Mouse (Mus musculus) induced T-regulatory cell, adult 2 months (primary cell): ENCODE data around the gene Psd4.

ENCODE experiments used
- DNase-seq: peaks from one replicate; pipeline ENCODE4 v3.0.0-alpha.2; 2012; ENCODE audit warnings: low read depth

The Psd4 gene

DNA sequence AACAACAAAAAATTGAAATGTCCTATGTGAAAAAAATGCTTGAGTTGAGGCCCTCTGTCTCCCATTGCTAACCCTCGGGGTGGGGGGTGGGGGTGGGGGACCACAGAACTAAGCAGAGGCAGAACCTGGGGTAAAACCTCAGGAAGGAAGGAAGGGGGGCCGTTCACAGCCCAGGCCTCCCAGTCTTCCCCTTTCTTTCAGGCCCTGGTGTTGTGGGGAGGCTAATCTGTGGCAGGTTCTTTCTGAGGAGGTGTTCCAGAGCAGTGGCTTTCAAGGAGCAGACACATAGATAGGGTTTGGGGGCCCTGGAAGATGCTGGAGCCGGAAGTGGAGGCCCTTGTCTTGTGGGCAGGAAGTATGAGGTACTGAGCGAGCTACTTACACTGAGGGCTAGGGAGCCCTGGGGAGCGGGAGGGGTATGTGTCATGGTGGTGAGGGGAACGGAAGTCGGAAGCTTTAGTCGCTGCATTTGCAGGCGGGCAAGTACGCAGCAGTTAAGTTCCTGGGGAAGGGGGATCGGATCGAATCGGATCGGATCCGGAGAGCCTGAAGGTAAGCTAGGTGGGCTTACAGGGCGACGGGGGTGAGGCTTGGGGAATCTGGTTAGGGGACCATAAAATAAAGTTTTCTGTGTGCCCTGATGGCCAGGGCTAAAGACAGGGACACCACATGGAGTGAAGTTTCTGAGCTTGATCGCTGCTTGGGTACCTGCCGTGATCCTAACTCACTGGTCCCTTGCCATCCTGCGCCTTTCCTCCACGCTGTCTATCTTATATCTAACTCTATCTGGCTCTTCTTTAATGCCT is 19.0 kb downstream of the Psd4 start:
- peak; percentile 93 for DNase-seq

DNA sequence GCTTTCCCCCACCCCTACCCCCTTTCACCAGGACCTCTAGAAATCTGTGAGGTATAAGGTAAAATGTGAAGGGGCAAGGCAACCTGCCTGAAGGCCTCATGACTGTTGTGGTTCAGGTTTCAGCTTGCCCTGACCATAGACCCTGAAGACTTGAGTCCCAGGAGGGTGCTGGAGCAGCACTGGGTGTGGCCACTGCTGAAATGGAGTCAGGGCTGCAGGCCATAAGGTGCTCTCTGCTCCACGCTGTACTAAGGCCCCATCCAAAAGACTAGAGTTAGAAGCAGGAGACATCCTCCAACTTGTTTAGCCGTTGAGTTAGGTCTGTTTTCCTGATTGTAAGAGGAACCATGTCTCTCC is 19.6 kb downstream of the Psd4 start:
- DNase-seq: no peak

- DNase-seq: no peak
Observed at GRCm38 (mm10) chr2:24387361-24388283, 20.2 kb downstream of the Psd4 start.

DNA sequence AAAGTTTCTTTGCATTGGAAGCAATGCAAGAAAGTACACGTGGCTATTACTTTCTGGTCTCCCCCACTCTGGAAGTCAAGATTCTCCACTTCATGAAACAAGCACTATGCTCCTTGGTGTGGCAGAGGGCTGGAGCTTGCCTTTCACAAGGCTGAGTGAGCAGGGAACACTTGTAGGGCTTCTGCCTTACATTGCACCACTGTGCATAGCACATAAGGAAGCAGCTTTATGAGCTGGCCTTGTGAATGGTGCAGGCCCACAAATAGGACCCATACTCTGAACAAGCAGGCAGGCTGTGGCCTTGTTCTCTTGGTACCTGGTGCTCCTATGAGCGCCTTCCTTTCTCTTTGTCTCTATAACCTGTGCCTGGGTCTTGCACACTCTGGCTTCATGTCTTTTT is 25.9 kb downstream of the Psd4 start:
- DNase-seq: no peak

GRCm38 (mm10) chr2:24397115-24397514 is 29.7 kb downstream of the Psd4 start:
- DNase-seq: no peak

DNA sequence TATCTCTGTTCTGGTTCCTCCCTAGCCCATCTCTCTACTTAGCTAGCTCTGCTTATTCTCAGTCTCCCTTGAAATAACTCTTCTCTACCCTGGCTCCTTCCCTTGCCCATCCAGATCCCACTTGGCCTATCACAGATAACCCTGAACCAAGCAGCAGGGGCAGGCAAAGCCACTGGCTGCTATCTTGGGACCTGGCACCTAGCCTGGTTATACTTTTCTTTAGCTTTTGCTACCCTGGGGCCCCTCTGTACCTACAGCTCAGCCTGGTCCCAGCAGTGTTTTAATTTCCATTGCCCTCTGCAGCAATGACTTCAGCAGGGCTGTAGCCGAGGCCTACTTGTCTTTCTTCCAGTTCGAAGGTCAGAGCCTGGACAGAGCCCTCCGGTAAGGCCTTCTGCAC is 33.3 kb downstream of the Psd4 start:
- no peak for DNase-seq

DNA sequence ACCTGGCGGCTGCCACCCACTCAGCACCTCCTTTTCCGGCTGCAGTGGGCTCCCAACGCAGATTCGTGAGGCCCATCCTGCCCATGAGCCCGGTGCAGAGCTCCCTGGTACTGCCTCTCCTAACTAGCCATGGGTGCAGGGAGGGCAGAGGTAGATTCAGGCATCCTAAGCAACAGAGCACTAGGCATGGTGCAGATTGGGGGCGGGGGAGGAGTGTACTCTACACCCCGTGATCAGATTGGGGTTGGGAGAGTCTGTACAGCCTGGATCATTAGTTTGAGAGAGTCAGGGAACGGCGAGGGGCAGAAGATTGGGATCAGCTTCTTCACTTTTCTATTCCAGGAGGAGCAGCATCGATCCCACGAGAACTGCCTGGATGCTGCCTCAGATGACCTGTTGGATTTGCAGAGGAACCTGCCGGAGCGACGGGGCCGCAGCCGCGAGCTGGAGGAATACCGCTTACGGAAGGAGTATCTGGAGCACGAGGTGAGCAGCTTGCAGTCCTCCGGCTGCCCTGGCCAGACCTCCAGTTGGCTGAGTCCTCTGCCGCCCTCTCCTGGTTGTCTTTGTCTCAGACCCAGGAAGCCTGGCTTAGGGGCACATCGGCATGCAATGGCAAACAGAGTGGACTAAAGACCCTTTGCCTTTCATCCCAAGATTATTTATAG is 38.1 kb downstream of the Psd4 start:
- DNase-seq: peak; percentile 67

- DNase-seq: no peak
Observed at GRCm38 (mm10) chr2:24407701-24408485, 40.5 kb downstream of the Psd4 start.

DNA sequence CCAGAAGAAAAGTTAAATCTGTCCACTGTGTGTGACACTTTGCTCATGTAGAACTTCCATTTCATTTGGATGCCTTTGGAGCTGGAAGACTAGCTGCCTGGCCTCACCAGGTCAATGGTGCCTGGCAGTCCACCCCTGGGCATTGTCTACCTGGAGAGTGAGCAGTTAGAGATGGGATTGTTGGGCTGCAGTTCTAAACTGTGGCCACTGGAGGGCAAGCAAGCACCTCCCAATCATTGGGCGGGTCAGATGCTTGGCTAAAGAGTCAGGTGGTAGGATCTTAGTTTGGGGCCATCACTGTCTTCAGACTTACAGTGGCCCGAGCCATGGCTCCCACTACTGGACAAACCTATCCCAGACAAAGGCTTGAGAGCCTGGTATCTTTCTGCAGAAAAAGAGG is 41.8 kb downstream of the Psd4 start:
- DNase-seq: peak; percentile 78

- no peak for DNase-seq
Observed at GRCm38 (mm10) chr2:24413172-24413571, 45.8 kb downstream of the Psd4 start.

DNA sequence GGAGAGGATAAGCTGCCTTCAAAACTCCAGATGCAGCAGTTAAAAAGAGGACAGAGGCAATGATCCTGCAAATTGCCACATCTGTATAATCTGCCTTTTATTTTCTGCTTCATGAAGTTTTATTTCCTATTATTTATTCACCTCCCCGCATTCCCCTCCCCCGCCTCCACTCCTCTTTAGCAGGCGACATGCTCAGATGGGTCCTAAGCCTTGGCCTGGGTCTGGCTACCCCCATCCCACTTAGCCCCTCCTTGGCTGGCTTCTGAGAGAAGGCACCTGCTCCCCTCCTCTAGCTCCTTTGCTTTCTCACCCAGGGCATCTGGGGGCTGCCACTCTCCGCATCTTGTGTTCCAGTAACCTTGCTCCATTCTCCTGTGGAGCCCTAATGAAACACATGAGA is 46.3 kb downstream of the Psd4 start:
- DNase-seq: no peak

- no peak for DNase-seq
Observed at GRCm38 (mm10) chr2:24416668-24417067, 49.3 kb downstream of the Psd4 start.

DNA sequence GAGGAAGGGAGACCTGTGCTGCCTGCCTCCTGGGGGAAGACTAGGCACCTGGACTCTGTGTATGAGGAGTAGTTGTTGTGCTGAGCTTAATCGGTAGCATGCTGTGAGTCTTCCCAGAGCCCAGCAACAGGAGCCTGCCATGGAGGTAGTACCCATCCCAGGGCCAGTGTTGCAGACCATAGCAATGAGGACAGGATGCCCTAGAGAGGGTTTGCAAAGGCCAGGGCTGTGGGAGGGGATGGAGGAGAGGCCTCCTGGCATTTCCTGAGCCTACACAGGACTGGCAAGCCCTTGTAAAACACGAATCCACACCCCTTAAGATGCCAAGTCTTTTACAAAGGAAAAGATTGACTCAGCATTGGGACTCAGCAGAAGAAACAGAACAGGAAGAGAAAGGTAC is 49.7 kb downstream of the Psd4 start:
- DNase-seq: no peak

DNA sequence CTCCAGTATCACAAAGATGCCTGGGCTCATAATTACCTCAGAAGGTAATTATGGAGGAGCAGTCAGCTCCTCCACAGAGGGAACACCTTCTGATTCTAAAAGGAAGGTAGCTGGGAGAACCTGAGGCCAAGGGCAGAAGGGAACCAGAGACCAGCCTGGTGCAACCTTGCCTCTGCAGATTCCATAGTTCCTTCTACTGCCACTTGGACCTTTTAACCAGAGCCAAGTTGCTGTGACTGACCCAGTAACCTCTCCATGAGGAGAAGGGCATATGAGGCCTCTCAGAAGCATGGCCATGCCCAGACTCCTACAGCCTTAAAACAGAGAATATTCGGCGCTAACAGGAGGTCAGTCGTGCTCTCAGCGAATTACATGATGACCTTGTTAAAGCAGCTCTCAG is 50.2 kb downstream of the Psd4 start:
- DNase-seq: no peak

- DNase-seq: no peak
Observed at GRCm38 (mm10) chr2:24421211-24421863, 54.0 kb downstream of the Psd4 start.

DNA sequence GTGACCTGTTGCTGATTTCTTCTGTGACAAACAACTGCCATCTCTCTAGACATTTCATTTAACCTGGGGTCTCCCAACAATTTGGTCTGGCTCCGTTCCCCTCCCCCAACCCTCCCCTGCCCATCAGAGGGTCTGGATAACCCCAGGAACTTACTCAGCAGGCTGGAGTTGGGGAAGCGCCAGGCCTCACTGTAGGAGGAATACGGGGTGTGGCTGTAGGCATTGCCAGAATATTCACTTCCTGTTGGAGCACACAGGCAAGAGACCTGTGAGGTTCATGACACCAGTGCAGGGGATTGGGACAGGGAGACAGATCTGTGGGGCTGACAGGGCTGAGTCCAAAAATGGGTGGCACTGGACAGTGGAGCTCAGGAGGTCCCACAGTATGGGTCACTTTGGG is 55.4 kb downstream of the Psd4 start:
- DNase-seq: no peak

DNA sequence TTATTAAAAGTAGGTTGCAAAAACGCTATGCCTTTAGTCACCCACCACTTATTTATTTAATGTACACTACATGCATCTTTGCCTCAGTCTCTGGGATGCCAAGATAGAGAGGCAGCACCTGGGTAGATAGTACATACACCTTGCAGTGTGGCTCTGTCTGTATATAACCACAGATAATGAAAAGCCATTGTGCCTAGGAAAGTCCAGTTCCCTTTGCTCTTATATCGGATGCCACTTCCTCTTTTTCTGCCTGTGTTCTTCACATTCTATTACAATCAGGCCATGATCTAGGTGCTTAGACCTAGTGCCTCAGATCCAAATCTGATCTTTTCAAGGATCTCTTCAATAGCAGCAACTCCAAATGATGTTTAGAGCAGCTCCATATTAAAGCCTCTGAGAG is 58.2 kb downstream of the Psd4 start:
- DNase-seq: no peak

DNA sequence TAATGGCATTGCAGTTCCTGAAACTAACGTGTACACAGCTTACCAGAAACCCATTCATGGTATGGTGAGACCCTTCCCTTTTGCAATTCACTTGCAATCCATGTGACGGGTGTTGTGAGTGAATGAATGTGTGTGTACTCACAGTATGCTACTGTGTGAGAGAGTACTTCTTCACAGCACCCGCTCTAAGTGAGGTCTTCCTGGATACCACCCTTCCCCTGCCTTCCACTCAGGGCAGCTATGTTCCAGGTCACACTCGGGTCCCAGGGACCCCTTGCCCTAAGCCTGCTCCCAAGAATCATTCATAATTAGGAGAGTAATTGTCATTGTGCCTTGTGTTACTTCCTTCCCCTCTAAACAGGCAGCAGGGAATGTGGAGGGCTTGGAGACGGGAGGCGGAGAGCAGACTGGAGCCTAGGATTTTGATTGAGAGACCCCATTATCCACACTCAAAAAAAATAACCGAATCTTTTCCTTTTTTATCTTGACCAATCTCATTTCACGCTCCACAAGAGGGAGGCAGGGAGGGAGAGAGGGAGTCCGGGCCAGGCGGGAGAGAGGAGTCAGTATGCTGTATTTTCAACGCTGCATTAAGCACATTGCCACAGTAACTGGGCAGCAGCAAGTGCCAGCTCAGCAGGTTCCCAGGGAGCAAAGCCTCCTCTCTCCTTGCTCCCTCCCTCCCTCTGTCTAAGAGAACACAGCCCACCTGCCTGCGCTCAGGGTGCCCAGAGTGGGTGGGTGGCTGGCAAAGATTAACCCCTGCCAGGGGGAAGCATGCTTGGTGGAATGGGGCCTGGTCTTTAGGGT is 60.7 kb downstream of the Psd4 start:
- no peak for DNase-seq

DNA sequence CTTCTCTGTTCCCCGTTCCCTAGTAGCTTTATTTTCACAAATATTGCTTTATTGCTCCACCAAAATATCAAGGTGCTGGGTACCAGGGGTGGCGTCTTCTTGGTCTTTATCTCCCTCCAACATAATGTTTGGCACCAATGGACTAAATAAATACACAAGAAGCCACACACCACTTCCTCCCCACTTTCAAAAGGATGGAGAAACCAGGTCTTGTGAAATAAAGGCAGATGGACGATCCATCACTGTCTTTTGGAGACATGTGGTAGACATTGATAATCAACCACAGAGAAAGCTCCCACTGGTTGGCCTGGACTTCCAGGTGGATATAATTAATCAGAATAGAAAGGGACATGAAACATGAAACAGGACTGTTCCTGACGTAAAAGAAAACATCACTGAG is 62.4 kb downstream of the Psd4 start:
- no peak for DNase-seq

DNA sequence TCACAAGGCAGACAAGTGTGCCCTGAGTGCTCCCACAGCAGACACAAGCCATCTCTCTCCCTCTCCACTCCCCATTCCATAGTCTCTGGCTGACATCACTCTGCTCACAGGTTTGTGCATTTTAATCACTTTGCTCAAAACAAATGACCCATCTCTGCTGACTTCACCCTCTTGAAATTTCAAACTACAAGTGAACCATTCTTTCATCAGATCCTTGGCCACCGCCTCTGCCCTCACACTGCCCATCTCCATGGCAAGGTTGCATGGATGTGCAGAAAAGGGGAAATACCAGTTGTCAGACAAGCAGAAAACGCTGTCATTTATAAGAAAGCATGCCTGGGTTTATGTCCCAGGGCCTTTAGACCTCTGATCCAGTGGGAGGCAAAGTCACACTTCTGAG is 67.3 kb downstream of the Psd4 start:
- DNase-seq: no peak

GRCm38 (mm10) chr2:24435699-24436098 is 68.3 kb downstream of the Psd4 start:
- DNase-seq: no peak
